Mouse (Mus musculus) erythroblast, embryonic 14.5 days (primary cell): ENCODE measurements around the gene Olfr1441.

Source experiments
- GATA1 ChIP-seq: IDR thresholded peaks from 2 replicates; pipeline ENCODE4 v1.6.1; 2012; ENCODE audit warnings: low read length, inconsistent platforms, mixed read lengths
- TAL1 ChIP-seq: IDR thresholded peaks from 3 replicates; pipeline ENCODE4 v1.6.1; 2012; ENCODE audit warnings: low read length, inconsistent platforms, mixed read lengths

DNA sequence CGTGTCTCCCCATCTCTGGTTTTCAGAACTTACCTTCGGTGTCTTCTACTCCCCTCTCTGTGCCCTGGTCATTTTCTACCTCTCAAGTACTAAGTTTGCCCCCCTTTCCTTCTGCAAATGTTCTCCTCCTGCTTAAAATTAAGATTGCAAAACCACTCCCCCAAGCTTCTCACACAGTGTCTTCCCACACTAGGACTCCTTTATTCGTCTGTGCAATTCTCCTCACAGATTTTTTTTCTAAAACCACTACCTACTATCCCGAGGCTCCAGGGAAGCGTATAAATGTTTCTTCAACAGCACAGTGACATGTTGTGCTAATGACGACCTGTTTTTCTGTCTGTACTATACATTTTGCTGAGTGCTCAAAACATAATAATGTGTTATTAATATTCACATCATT is 3.3 kb downstream of the Olfr1441 start:
- no peak for TF ChIP-seq GATA1
- TF ChIP-seq TAL1: no peak
